Mouse (Mus musculus) liver, embryonic 11.5 days (tissue): ENCODE results near the gene Fgd4. TPM values are rescaled to one million over a fixed set of nuclear protein-coding genes. Genes with fewer than 3 reads are reported as not detected.
"Not testable (repeated sequence)": the region's sequence is repeated elsewhere in the genome, so short reads cannot be mapped to it uniquely, and the experiment has no call there.

Source experiments
- ATAC-seq: fragments of 200-750 bp; cut with Nextera tagmentation; replicated peaks from 2 replicates; pipeline ENCODE4 v1.8.0; 2017; ENCODE audit warnings: moderate number of reproducible peaks, mild to moderate bottlenecking, moderate TSS enrichment, moderate library complexity; ENCODE audit not compliant: low FRiP score
- DNase-seq: peaks from one replicate; pipeline ENCODE4 v3.0.0-alpha.2; 2017; ENCODE audit warnings: low spot score
- H3K27ac ChIP-seq: fragments of 300-500 bp; sonication (generic); 2 replicates; pipeline ENCODE4 v1.5.1; 2014; ENCODE audit warnings: mild to moderate bottlenecking, low read depth, low read length, control low read depth
- H3K27me3 ChIP-seq: fragments of 300-500 bp; sonication (generic); replicated peaks from 2 replicates; pipeline ENCODE4 v1.6.1; 2014; ENCODE audit warnings: low read length, mixed read lengths; ENCODE audit not compliant: control insufficient read depth, insufficient read depth
- H3K36me3 ChIP-seq: fragments of 300-500 bp; sonication (generic); 2 replicates; pipeline ENCODE4 v1.6.1; 2014; ENCODE audit warnings: mild to moderate bottlenecking, low read length, moderate library complexity, mixed read lengths; ENCODE audit not compliant: control insufficient read depth, insufficient read depth
- H3K4me1 ChIP-seq: fragments of 300-500 bp; sonication (generic); replicated peaks from 2 replicates; pipeline ENCODE4 v1.6.1; 2014; ENCODE audit warnings: low read length, mixed read lengths; ENCODE audit not compliant: control insufficient read depth, insufficient read depth
- H3K4me2 ChIP-seq: fragments of 300-500 bp; sonication (generic); 2 replicates; pipeline ENCODE4 v1.6.1; 2014; ENCODE audit warnings: mild to moderate bottlenecking, control low read depth, moderate library complexity
- H3K4me3 ChIP-seq: fragments of 300-500 bp; sonication (generic); 2 replicates; pipeline ENCODE4 v1.5.1; 2014; ENCODE audit warnings: low read depth, low read length, control low read depth
- H3K9ac ChIP-seq: fragments of 300-500 bp; sonication (generic); 2 replicates; pipeline ENCODE4 v1.6.1; 2014; ENCODE audit warnings: low read depth, low read length, control low read depth
- H3K9me3 ChIP-seq: fragments of 300-500 bp; sonication (generic); 2 replicates; pipeline ENCODE4 v1.6.1; 2016; ENCODE audit warnings: low read length, inconsistent platforms, mixed read lengths; ENCODE audit not compliant: control insufficient read depth
- WGBS: fragments of 180-500 bp; shearing (Covaris S2); extraction: QIAGEN DNeasy Blood & Tissue Kit; methylation state at CpG from one replicate; pipeline ENCODE4 v1.1.7; 2014; 5-methylcytosine and 5-hydroxymethylcytosine counted together
- polyA plus RNA-seq: library from polyadenylated mRNA; unstranded; fragments of >200 nt; fragmentation: Nextera tagmentation; extraction: Ambion mirVana; gene quantifications from 2 replicates; pipeline ENCODE4 v1.2.1, GENCODE M21; 2014

Fgd4 gene
- polyA plus RNA-seq, 1 experiment from 2014 or later: 5.0 TPM

DNA sequence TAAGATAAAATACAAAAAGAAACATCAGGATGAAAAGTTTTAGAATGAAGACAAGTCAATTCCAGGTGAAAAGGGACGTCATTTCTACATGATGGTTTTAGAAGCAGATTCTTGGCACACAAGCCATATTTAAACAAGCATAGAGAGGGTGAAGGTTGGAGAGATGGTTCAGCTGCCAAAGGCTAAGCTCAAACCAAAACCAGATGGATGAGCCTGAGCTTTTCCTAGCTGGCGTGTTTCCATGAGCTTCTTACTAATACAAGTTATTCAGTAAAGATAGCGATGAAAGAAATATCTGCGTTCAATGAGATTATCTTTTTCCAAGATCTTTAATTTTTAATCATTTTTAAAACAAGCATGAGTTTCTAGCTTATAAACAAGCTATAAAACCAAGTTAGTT, 115.7 kb downstream of the Fgd4 start:
- no peaks in the 10 kb centered on the region for H3K9me3 ChIP-seq
- H3K9ac ChIP-seq: no peak overlapping the region
- no peak overlapping the region for H3K4me3 ChIP-seq
- H3K4me2 ChIP-seq: no peak overlapping the region
- no peak for DNase-seq
- H3K27me3 ChIP-seq: no peaks in the 10 kb centered on the region
- WGBS: 87% methylated on average over 4 of the region's 4 CpGs
- H3K36me3 ChIP-seq: no peaks in the 10 kb centered on the region
- no peaks in the 10 kb centered on the region for H3K4me1 ChIP-seq
- H3K27ac ChIP-seq: no peak overlapping the region
- ATAC-seq: no peak

DNA sequence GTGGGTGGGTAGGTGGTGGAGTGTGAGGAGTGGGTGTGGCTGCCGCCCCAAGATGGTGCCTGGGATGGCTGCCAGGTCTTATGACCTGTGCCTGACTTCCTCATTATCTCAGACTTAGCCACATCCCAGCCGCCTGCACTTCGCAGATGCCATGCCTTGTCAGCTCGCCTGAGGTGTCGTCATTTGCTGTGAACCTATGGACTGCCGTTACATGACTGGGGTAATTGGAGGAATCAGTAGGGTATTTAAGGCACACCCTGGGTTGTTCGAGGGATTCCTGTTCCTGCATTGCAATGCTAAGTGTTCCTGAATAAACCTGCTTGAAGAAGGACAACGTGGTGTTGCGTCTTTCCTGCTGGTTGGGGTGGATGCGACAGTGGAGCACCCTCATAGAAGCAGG, 126.9 kb downstream of the Fgd4 start:
- 81% methylated on average over 10 of the region's 10 CpGs for WGBS
- not testable (repeated sequence) for H3K4me3 ChIP-seq, DNase-seq

DNA sequence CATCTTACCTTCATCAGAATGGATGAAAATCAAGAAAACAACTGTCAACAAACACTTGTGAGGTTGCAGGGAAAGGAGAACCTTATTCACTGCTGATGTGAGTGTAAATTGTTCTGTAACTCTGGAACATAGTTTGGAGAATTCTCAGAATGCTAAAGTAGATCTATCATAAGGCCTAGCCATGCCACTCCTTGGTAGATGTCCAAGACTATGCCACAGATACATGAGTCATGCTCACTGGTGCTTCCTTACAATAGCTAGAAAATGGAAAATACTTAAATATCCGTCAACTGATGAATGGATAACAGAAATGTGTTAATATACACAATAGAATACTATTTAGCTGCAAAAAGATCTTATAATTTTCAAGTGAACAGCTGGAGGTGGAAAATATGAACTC, 150.3 kb downstream of the Fgd4 start:
- H3K36me3 ChIP-seq: no peaks in the 10 kb centered on the region
- DNase-seq: no peak
- H3K27ac ChIP-seq: no peak overlapping the region
- no peak overlapping the region for H3K4me2 ChIP-seq
- WGBS: 83% methylated on average over 1 of the region's 1 CpGs
- H3K27me3 ChIP-seq: no peaks in the 10 kb centered on the region
- no peaks in the 10 kb centered on the region for H3K4me1 ChIP-seq
- no peak for ATAC-seq
- H3K9me3 ChIP-seq: no peaks in the 10 kb centered on the region
- H3K4me3 ChIP-seq: no peak overlapping the region
- H3K9ac ChIP-seq: no peak overlapping the region

More for the DNA sequence above, 126.9 kb downstream of the Fgd4 start:
- H3K9ac ChIP-seq, H3K27me3 ChIP-seq, ATAC-seq, H3K4me1 ChIP-seq, H3K27ac ChIP-seq, H3K9me3 ChIP-seq, H3K4me2 ChIP-seq, H3K36me3 ChIP-seq: not testable (repeated sequence)

DNA sequence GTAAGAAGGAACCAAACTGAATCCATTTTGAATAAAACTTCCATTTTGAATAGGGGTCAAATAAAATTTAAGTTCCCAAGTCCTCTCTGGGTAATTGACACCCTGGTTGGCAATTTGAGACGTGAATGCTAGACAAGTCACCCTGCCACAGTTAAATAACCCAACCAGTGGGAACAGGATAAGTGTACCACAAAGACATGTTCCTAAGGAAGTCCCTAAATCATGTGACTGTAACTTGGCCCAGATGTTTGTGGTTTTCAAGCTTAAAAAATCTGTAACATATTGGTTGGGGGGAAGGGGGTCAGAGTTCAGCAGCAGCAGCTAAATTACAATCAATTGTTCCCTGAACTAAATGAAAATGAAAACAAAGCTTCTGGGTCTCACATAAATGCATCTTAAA, 161.9 kb downstream of the Fgd4 start:
- H3K27me3 ChIP-seq: no peaks in the 10 kb centered on the region
- no peak overlapping the region for H3K27ac ChIP-seq
- H3K4me1 ChIP-seq: no peaks in the 10 kb centered on the region

DNA sequence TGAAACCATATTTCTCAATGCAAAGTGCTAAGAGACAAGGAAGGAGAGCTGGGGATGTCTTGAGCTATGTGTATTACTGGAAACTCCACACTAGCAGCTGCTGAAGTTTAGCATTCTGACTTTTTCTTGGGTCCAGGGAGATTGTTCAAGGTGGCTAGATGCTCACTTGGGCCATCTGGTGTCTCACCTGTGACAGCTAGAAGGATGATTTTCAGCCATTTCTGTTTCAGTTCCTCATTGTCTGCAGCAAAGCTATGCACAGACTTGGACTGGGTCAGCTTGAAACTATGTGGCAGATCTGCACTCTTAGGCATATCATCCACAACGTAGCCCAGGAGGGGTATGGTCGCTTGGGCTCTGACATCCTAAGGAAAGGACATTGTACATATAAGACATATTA, 177.9 kb downstream of the Fgd4 start:
- no peaks in the 10 kb centered on the region for H3K36me3 ChIP-seq
- WGBS: 74% methylated on average over 2 of the region's 2 CpGs
- no peak overlapping the region for H3K9ac ChIP-seq
- H3K27ac ChIP-seq: no peak overlapping the region
- H3K27me3 ChIP-seq: no peaks in the 10 kb centered on the region
- H3K4me2 ChIP-seq: no peak overlapping the region
- no peaks in the 10 kb centered on the region for H3K9me3 ChIP-seq
- ATAC-seq: no peak
- no peak overlapping the region for H3K4me3 ChIP-seq
- no peaks in the 10 kb centered on the region for H3K4me1 ChIP-seq
- no peak for DNase-seq

More for the DNA sequence above, 161.9 kb downstream of the Fgd4 start:
- no peak overlapping the region for H3K4me2 ChIP-seq
- H3K36me3 ChIP-seq: no peaks in the 10 kb centered on the region
- no peak for DNase-seq
- no peak overlapping the region for H3K9ac ChIP-seq
- no peak for ATAC-seq
- H3K9me3 ChIP-seq: no peaks in the 10 kb centered on the region
- no peak overlapping the region for H3K4me3 ChIP-seq
- WGBS: 36% methylated on average over 1 of the region's 1 CpGs

DNA sequence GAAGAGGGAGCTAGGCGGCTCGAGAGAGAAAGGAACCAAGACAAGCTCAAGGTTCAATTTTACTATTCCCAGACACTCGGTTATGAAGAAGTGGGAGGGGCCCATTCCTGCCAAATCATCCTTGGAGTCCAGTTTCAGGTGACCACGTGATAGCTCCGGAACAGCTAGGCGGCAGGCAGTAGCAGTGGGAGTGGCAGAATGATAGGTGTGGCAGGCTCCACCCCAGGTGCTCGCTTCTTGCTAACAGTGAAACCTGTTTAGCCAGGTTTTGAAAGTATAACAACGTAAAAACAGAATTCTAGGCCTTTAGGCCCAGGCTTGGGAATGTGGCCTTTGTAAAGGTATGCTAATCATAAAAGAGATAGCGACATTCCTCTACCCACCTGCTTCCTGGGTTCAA, 233.1 kb downstream of the Fgd4 start:
- not testable (repeated sequence) for H3K4me1 ChIP-seq, DNase-seq, H3K4me3 ChIP-seq, H3K9ac ChIP-seq, H3K36me3 ChIP-seq, H3K27ac ChIP-seq, ATAC-seq, H3K27me3 ChIP-seq, H3K9me3 ChIP-seq, H3K4me2 ChIP-seq
- 62% methylated on average over 8 of the region's 9 CpGs for WGBS

Other genes starting within 250 kb of the Fgd4 start
- gene Dnm1l, start 241.6 kb downstream of the Fgd4 start, polyA plus RNA-seq: 52.9 and 55.1 TPM in 2 replicates
- not detected in 2 replicates for gene Olfr19, start 75.9 kb upstream of the Fgd4 start, polyA plus RNA-seq
- gene Spag6l, start 228.9 kb upstream of the Fgd4 start, polyA plus RNA-seq: not detected in 2 replicates